ENCODE assay signal across 24 mouse cellular contexts in genomic region chr7:16133691-16134090, GRCm38 (mm10). TPM values are rescaled to one million over a fixed set of nuclear protein-coding genes. Genes with fewer than 3 reads are reported as not detected.
DNase-seq lines count a peak whose midpoint lies in the region; ATAC-seq lines count a peak whose summit lies in the region.
"Had no signal": no experiment of that assay in that cellular context is flagged by ENCODE, and none has a peak within 500 bp of the region (broad histone marks: within the 10 kb centered on the region; RNA-seq: fewer than 3 reads in every experiment).

No protein-coding gene starts in this region.

- no peak overlapping the region for H3K4me3 ChIP-seq in hindbrain, embryonic 10.5 days
- no peak overlapping the region for H3K4me3 ChIP-seq in hindbrain, embryonic 16.5 days (ENCODE audit: low read length)
- no peak overlapping the region for H3K4me3 ChIP-seq in midbrain, embryonic 13.5 days (replicated peaks)
- no peak overlapping the region for H3K4me3 ChIP-seq in midbrain, embryonic 15.5 days
- H3K4me3 ChIP-seq: heart, embryonic 12.5 days; hindbrain, embryonic 15.5 days; liver, embryonic 13.5 days had no signal

- 0 out of 2 replicates have a peak overlapping the region, but pooled peaks have one; percentile 16 for H3K27ac ChIP-seq in hindbrain, embryonic 10.5 days
- H3K27ac ChIP-seq in hindbrain, embryonic 16.5 days (ENCODE audit: low read depth, low read length), result no peak overlapping the region
- H3K27ac ChIP-seq in midbrain, embryonic 13.5 days, result peak overlapping the region; percentile 57
- no peak overlapping the region for H3K27ac ChIP-seq in midbrain, embryonic 15.5 days
- H3K27ac ChIP-seq: liver, embryonic 13.5 days had no signal

- no peak overlapping the region for H3K9ac ChIP-seq in hindbrain, embryonic 16.5 days (ENCODE audit: low read depth, low read length)
- no peak overlapping the region for H3K9ac ChIP-seq in midbrain, embryonic 13.5 days (replicated peaks)
- no peak overlapping the region for H3K9ac ChIP-seq in midbrain, embryonic 15.5 days
- H3K9ac ChIP-seq: forebrain, postnatal 0 days; heart, embryonic 12.5 days; hindbrain, embryonic 15.5 days; liver, embryonic 13.5 days had no signal

- ATAC-seq in hindbrain, embryonic 16.5 days, result no peak
- no peak for ATAC-seq in midbrain, embryonic 13.5 days
- ATAC-seq in midbrain, embryonic 15.5 days (replicated peaks), result no peak
- ATAC-seq: activated CD4-positive, CD25-positive, alpha-beta regulatory T cell, adult 4 months; forebrain, postnatal 0 days; intestine, embryonic 16.5 days; midbrain, embryonic 16.5 days had no signal

- DNase-seq in cerebellum, adult 11-12 months, result peak; percentile 69
- DNase-seq in cerebellum, postnatal 4 days (ENCODE audit: low spot score in 2 of 2), result no peak
- no peak for DNase-seq in hindbrain, embryonic 10.5 days (ENCODE audit: low spot score)
- DNase-seq in heart, adult 8-10 months (ENCODE audit: low spot score), result no peak
- DNase-seq: adrenal gland, adult 8-10 months; cerebellum, adult 8-10 months; forebrain, postnatal 0 days; gastrocnemius, postnatal 14 days; heart, adult 11 months; heart, postnatal 10 days; kidney, postnatal 25 days; liver, embryonic 13.5 days; lung, adult 2 months; lung, postnatal 14 days; thymus, postnatal 14 days had no signal

- H3K36me3 ChIP-seq in hindbrain, embryonic 10.5 days, result peaks cover 6% of the 10 kb centered on the region; the same call in 1 of the 2 replicates
- no peaks in the 10 kb centered on the region for H3K36me3 ChIP-seq in hindbrain, embryonic 16.5 days (ENCODE audit: control insufficient read depth, insufficient read depth, low read length)
- H3K36me3 ChIP-seq in midbrain, embryonic 13.5 days, result no peaks in the 10 kb centered on the region
- H3K36me3 ChIP-seq in midbrain, embryonic 15.5 days (replicated peaks), result no peaks in the 10 kb centered on the region
- H3K36me3 ChIP-seq: hindbrain, embryonic 15.5 days; liver, embryonic 13.5 days had no signal

- peaks cover 11% of the 10 kb centered on the region; the same call in 1 of the 2 replicates for H3K27me3 ChIP-seq in hindbrain, embryonic 10.5 days (ENCODE audit: insufficient read depth, poor library complexity, severe bottlenecking)
- H3K27me3 ChIP-seq in hindbrain, embryonic 16.5 days (replicated peaks; ENCODE audit: control insufficient read depth, insufficient read depth, low read length), result no peaks in the 10 kb centered on the region
- no peaks in the 10 kb centered on the region for H3K27me3 ChIP-seq in midbrain, embryonic 13.5 days
- H3K27me3 ChIP-seq in midbrain, embryonic 15.5 days (replicated peaks), result no peaks in the 10 kb centered on the region
- H3K27me3 ChIP-seq: hindbrain, embryonic 15.5 days had no signal

- H3K4me2 ChIP-seq in hindbrain, embryonic 16.5 days (ENCODE audit: low read length), result no peak overlapping the region
- H3K4me2 ChIP-seq in midbrain, embryonic 13.5 days (replicated peaks), result no peak overlapping the region
- no peak overlapping the region for H3K4me2 ChIP-seq in midbrain, embryonic 15.5 days
- H3K4me2 ChIP-seq: heart, embryonic 12.5 days; liver, embryonic 13.5 days had no signal

- H3K4me1 ChIP-seq in hindbrain, embryonic 10.5 days (replicated peaks), result peaks cover 63% of the 10 kb centered on the region
- H3K4me1 ChIP-seq in hindbrain, embryonic 16.5 days (ENCODE audit: control insufficient read depth, insufficient read depth, low read depth, low read length), result peaks cover 37% of the 10 kb centered on the region
- H3K4me1 ChIP-seq in midbrain, embryonic 13.5 days (replicated peaks), result peaks cover 75% of the 10 kb centered on the region
- peaks cover 60% of the 10 kb centered on the region for H3K4me1 ChIP-seq in midbrain, embryonic 15.5 days

- no peaks in the 10 kb centered on the region for H3K9me3 ChIP-seq in hindbrain, embryonic 10.5 days
- no peaks in the 10 kb centered on the region for H3K9me3 ChIP-seq in hindbrain, embryonic 16.5 days (ENCODE audit: control insufficient read depth, low read length)
- H3K9me3 ChIP-seq in midbrain, embryonic 13.5 days, result no peaks in the 10 kb centered on the region
- no peaks in the 10 kb centered on the region for H3K9me3 ChIP-seq in midbrain, embryonic 15.5 days
- H3K9me3 ChIP-seq: heart, embryonic 12.5 days; hindbrain, embryonic 15.5 days; liver, embryonic 13.5 days had no signal

- WGBS in hindbrain, embryonic 10.5 days, result 92% methylated on average over 9 of the region's 9 CpGs
- whole genome bisulfite sequencing in hindbrain, embryonic 16.5 days, result 82% methylated on average over 9 of the region's 9 CpGs
- WGBS in midbrain, embryonic 13.5 days, result 92% methylated on average over 9 of the region's 9 CpGs
- 92% methylated on average over 9 of the region's 9 CpGs for WGBS in midbrain, embryonic 15.5 days

RNA-seq across cellular contexts. Expression of gene Slc8a2, which starts 4.1 kb away (rescaled TPM):
- polyA plus RNA-seq in hindbrain, embryonic 10.5 days (2016; fragmentation: Nextera tagmentation; extraction: Ambion mirVana), result 0.26 and 0.42 TPM in 2 replicates
- 1.1 and 1.2 TPM in 2 replicates for polyA plus RNA-seq in hindbrain, embryonic 16.5 days (2015; fragmentation: Nextera tagmentation; extraction: Ambion mirVana)
- 0.66 and 1.1 TPM in 2 replicates for polyA plus RNA-seq in midbrain, embryonic 13.5 days (2015; fragmentation: Nextera tagmentation; extraction: Ambion mirVana)
- 0.80 and 0.88 TPM in 2 replicates for polyA plus RNA-seq in midbrain, embryonic 15.5 days (2015; fragmentation: Nextera tagmentation; extraction: Ambion mirVana)
- under 1 TPM; 0.66 to 0.84 (median 0.70) TPM for total RNA-seq in heart, adult 8-10 months (2022)
- total RNA-seq: megakaryocyte progenitor cell, adult 5-6 weeks had no signal
- polyA plus RNA-seq: activated CD4-positive, CD25-positive, alpha-beta regulatory T cell, adult 4 months; liver, embryonic 13.5 days had no signal

RNA-seq across cellular contexts. Expression of gene Kptn, which starts 14.0 kb away (rescaled TPM):
- polyA plus RNA-seq in hindbrain, embryonic 10.5 days (2016; fragmentation: Nextera tagmentation; extraction: Ambion mirVana), result 27.0 and 30.5 TPM in 2 replicates
- polyA plus RNA-seq in hindbrain, embryonic 16.5 days (2015; fragmentation: Nextera tagmentation; extraction: Ambion mirVana), result 48.3 and 49.8 TPM in 2 replicates
- 39.6 and 41.2 TPM in 2 replicates for polyA plus RNA-seq in midbrain, embryonic 13.5 days (2015; fragmentation: Nextera tagmentation; extraction: Ambion mirVana)
- 51.2 and 55.1 TPM in 2 replicates for polyA plus RNA-seq in midbrain, embryonic 15.5 days (2015; fragmentation: Nextera tagmentation; extraction: Ambion mirVana)
- 10 to 100 TPM; 20.1 to 25.7 (median 23.5) TPM for total RNA-seq in heart, adult 8-10 months (2022)

RNA-seq across cellular contexts. Expression of gene Napa, which starts 35.4 kb away (rescaled TPM):
- polyA plus RNA-seq in hindbrain, embryonic 10.5 days (2016; fragmentation: Nextera tagmentation; extraction: Ambion mirVana), result 193 and 221 TPM in 2 replicates
- 236 and 255 TPM in 2 replicates for polyA plus RNA-seq in hindbrain, embryonic 16.5 days (2015; fragmentation: Nextera tagmentation; extraction: Ambion mirVana)
- polyA plus RNA-seq in midbrain, embryonic 13.5 days (2015; fragmentation: Nextera tagmentation; extraction: Ambion mirVana), result 196 and 203 TPM in 2 replicates
- polyA plus RNA-seq in midbrain, embryonic 15.5 days (2015; fragmentation: Nextera tagmentation; extraction: Ambion mirVana), result 224 and 234 TPM in 2 replicates
- 100 to 1,000 TPM in 1 of 4 experiments, 10 to 100 TPM in 3; 76.5 to 101 (median 84.9) TPM for total RNA-seq in heart, adult 8-10 months (2022)

RNA-seq across cellular contexts. Expression of gene Meis3, which starts 41.2 kb away (rescaled TPM):
- polyA plus RNA-seq in hindbrain, embryonic 10.5 days (2016; fragmentation: Nextera tagmentation; extraction: Ambion mirVana), result 117 and 173 TPM in 2 replicates
- polyA plus RNA-seq in hindbrain, embryonic 16.5 days (2015; fragmentation: Nextera tagmentation; extraction: Ambion mirVana), result 96.6 and 122 TPM in 2 replicates
- 158 and 160 TPM in 2 replicates for polyA plus RNA-seq in midbrain, embryonic 13.5 days (2015; fragmentation: Nextera tagmentation; extraction: Ambion mirVana)
- 164 and 166 TPM in 2 replicates for polyA plus RNA-seq in midbrain, embryonic 15.5 days (2015; fragmentation: Nextera tagmentation; extraction: Ambion mirVana)
- 1 to 10 TPM; 4.7 to 6.1 (median 5.2) TPM for total RNA-seq in heart, adult 8-10 months (2022)
- total RNA-seq: megakaryocyte progenitor cell, adult 5-6 weeks had no signal

Comparison
In these comparisons a context has a peak if more than half of its experiments do, and no peak if none do; other contexts are left out.
1. H3K27ac ChIP-seq: peak in hindbrain, embryonic 10.5 days (single experiment) and midbrain, embryonic 13.5 days (single experiment); none in hindbrain, embryonic 16.5 days (single experiment) and midbrain, embryonic 15.5 days (single experiment).